Mouse (Mus musculus) midbrain, embryonic 15.5 days (tissue): ENCODE results near the gene Gm17490. TPM values are rescaled to one million over a fixed set of nuclear protein-coding genes. Genes with fewer than 3 reads are reported as not detected.

Experiments used
- ATAC-seq: fragments of 200-750 bp; cut with Nextera tagmentation; replicated peaks from 2 replicates; pipeline ENCODE4 v1.8.0; 2017; ENCODE audit warnings: moderate TSS enrichment
- H3K27ac ChIP-seq: fragments of 300-500 bp; sonication (generic); 2 replicates; pipeline ENCODE4 v1.5.1; 2015; ENCODE audit warnings: mild to moderate bottlenecking, inconsistent platforms
- H3K27me3 ChIP-seq: fragments of 300-500 bp; sonication (generic); replicated peaks from 2 replicates; pipeline ENCODE4 v1.6.1; 2015; ENCODE audit warnings: inconsistent platforms
- H3K36me3 ChIP-seq: fragments of 300-500 bp; sonication (generic); replicated peaks from 2 replicates; pipeline ENCODE4 v1.6.1; 2015; ENCODE audit warnings: inconsistent platforms
- H3K4me1 ChIP-seq: fragments of 300-500 bp; sonication (generic); 2 replicates; pipeline ENCODE4 v1.6.1; 2015; ENCODE audit warnings: inconsistent platforms
- H3K4me2 ChIP-seq: fragments of 300-500 bp; sonication (generic); 2 replicates; pipeline ENCODE4 v1.6.1; 2015; ENCODE audit warnings: inconsistent platforms, mild to moderate bottlenecking, moderate library complexity
- H3K4me3 ChIP-seq: fragments of 300-500 bp; sonication (generic); 2 replicates; pipeline ENCODE4 v1.5.1; 2015; ENCODE audit warnings: mild to moderate bottlenecking, inconsistent platforms
- H3K9ac ChIP-seq: fragments of 300-500 bp; sonication (generic); 2 replicates; pipeline ENCODE4 v1.6.1; 2015; ENCODE audit warnings: mild to moderate bottlenecking, inconsistent platforms
- H3K9me3 ChIP-seq: fragments of 300-500 bp; sonication (generic); 2 replicates; pipeline ENCODE4 v1.6.1; 2016; ENCODE audit warnings: inconsistent platforms
- WGBS: fragments of 180-500 bp; shearing (Covaris S2); methylation state at CpG from one replicate; pipeline ENCODE4 v1.1.7; 2015; ENCODE audit warnings: mixed read lengths; 5-methylcytosine and 5-hydroxymethylcytosine counted together
- polyA plus RNA-seq: library from polyadenylated mRNA; unstranded; fragments of >200 nt; fragmentation: Nextera tagmentation; extraction: Ambion mirVana; gene quantifications from 2 replicates; pipeline ENCODE4 v1.2.1, GENCODE M21; 2015

Gene Gm17490
- polyA plus RNA-seq, 1 experiment from 2014 or later = not detected

GRCm38 (mm10) chr2:11653330-11653729, 27.3 kb upstream of the Gm17490 start:
- Histone ChIP-seq H3K9me3 (no peaks in the 10 kb centered on the region), H3K4me3 (no peak overlapping the region), H3K4me2 (no peak overlapping the region), H3K36me3 (no peaks in the 10 kb centered on the region), H3K27me3 (no peaks in the 10 kb centered on the region), H3K9ac (no peak overlapping the region), H3K4me1 (no peaks in the 10 kb centered on the region), H3K27ac (no peak overlapping the region)
- WGBS = 70% methylated on average over 6 of the region's 6 CpGs
- no peak for ATAC-seq

- H3K27ac ChIP-seq = no peak overlapping the region
- H3K4me3 ChIP-seq = no peak overlapping the region
- H3K9ac ChIP-seq = no peak overlapping the region
- ATAC-seq = no peak
- no peaks in the 10 kb centered on the region for H3K9me3 ChIP-seq
- H3K4me1 ChIP-seq = no peaks in the 10 kb centered on the region
- H3K36me3 ChIP-seq = no peaks in the 10 kb centered on the region
- H3K4me2 ChIP-seq = no peak overlapping the region
- WGBS = 77% methylated on average over 2 of the region's 2 CpGs
- no peaks in the 10 kb centered on the region for H3K27me3 ChIP-seq
Measured at GRCm38 (mm10) chr2:11652780-11653179, 26.7 kb upstream of the Gm17490 start.

- H3K4me3 ChIP-seq = no peak overlapping the region
- no peak overlapping the region for H3K27ac ChIP-seq
- no peak overlapping the region for H3K9ac ChIP-seq
- no peaks in the 10 kb centered on the region for H3K9me3 ChIP-seq
- no peak for ATAC-seq
- no peaks in the 10 kb centered on the region for H3K36me3 ChIP-seq
- no peaks in the 10 kb centered on the region for H3K4me1 ChIP-seq
- H3K27me3 ChIP-seq = no peaks in the 10 kb centered on the region
- 83% methylated on average over 3 of the region's 3 CpGs for WGBS
- no peak overlapping the region for H3K4me2 ChIP-seq
Measured at GRCm38 (mm10) chr2:11652196-11652595, 26.1 kb upstream of the Gm17490 start.

- Histone ChIP-seq H3K4me1 (no peaks in the 10 kb centered on the region), H3K27me3 (no peaks in the 10 kb centered on the region), H3K4me2 (no peak overlapping the region), H3K27ac (no peak overlapping the region), H3K36me3 (no peaks in the 10 kb centered on the region), H3K9me3 (no peaks in the 10 kb centered on the region), H3K4me3 (no peak overlapping the region), H3K9ac (no peak overlapping the region)
- 59% methylated on average over 3 of the region's 3 CpGs for WGBS
- ATAC-seq = no peak
Measured at GRCm38 (mm10) chr2:11651476-11651875, 25.4 kb upstream of the Gm17490 start.

GRCm38 (mm10) chr2:11645297-11645696, 19.2 kb upstream of the Gm17490 start:
- ATAC-seq = no peak

GRCm38 (mm10) chr2:11644057-11644456, 18.0 kb upstream of the Gm17490 start:
- H3K9ac ChIP-seq = no peak overlapping the region
- no peak overlapping the region for H3K27ac ChIP-seq
- no peak for ATAC-seq
- no peak overlapping the region for H3K4me2 ChIP-seq
- H3K4me1 ChIP-seq = no peaks in the 10 kb centered on the region
- no peaks in the 10 kb centered on the region for H3K27me3 ChIP-seq
- H3K4me3 ChIP-seq = no peak overlapping the region
- H3K36me3 ChIP-seq = no peaks in the 10 kb centered on the region
- H3K9me3 ChIP-seq = no peaks in the 10 kb centered on the region
- 82% methylated on average over 1 of the region's 1 CpGs for WGBS

More at GRCm38 (mm10) chr2:11645297-11645696, 19.2 kb upstream of the Gm17490 start:
- H3K27ac ChIP-seq = no peak overlapping the region
- H3K4me3 ChIP-seq = no peak overlapping the region
- no peaks in the 10 kb centered on the region for H3K9me3 ChIP-seq
- WGBS = 95% methylated on average over 2 of the region's 2 CpGs
- H3K9ac ChIP-seq = no peak overlapping the region
- no peaks in the 10 kb centered on the region for H3K36me3 ChIP-seq
- no peak overlapping the region for H3K4me2 ChIP-seq
- no peaks in the 10 kb centered on the region for H3K27me3 ChIP-seq
- H3K4me1 ChIP-seq = no peaks in the 10 kb centered on the region

GRCm38 (mm10) chr2:11642451-11642941, 16.4 kb upstream of the Gm17490 start, which contains the start of gene Il2ra:
Il2ra (plus strand) TSS chr2:11642807.
- 92% methylated on average over 3 of the region's 3 CpGs for WGBS

GRCm38 (mm10) chr2:11637115-11637514, 11.1 kb upstream of the Gm17490 start:
- ATAC-seq = no peak
- no peaks in the 10 kb centered on the region for H3K36me3 ChIP-seq
- H3K4me2 ChIP-seq = no peak overlapping the region
- H3K27me3 ChIP-seq = no peaks in the 10 kb centered on the region
- H3K4me1 ChIP-seq = no peaks in the 10 kb centered on the region
- no peaks in the 10 kb centered on the region for H3K9me3 ChIP-seq
- no peak overlapping the region for H3K4me3 ChIP-seq
- 80% methylated on average over 1 of the region's 1 CpGs for WGBS
- no peak overlapping the region for H3K27ac ChIP-seq
- H3K9ac ChIP-seq = no peak overlapping the region

More at GRCm38 (mm10) chr2:11642451-11642941, 16.4 kb upstream of the Gm17490 start, which contains the start of gene Il2ra:
- Histone ChIP-seq H3K4me1 (no peaks in the 10 kb centered on the region), H3K27me3 (no peaks in the 10 kb centered on the region), H3K4me3 (no peak within 1 kb of the TSS), H3K4me2 (no peak within 1 kb of the TSS), H3K36me3 (no peaks in the 10 kb centered on the region), H3K9me3 (no peaks in the 10 kb centered on the region), H3K27ac (no peak within 1 kb of the TSS), H3K9ac (no peak within 1 kb of the TSS)
- no peak for ATAC-seq

- Histone ChIP-seq H3K4me1 (no peaks in the 10 kb centered on the region), H3K27ac (no peak overlapping the region), H3K36me3 (no peaks in the 10 kb centered on the region), H3K9ac (no peak overlapping the region), H3K9me3 (no peaks in the 10 kb centered on the region), H3K27me3 (no peaks in the 10 kb centered on the region), H3K4me2 (no peak overlapping the region), H3K4me3 (no peak overlapping the region)
- ATAC-seq = no peak
- WGBS = 92% methylated on average over 3 of the region's 3 CpGs
Measured at GRCm38 (mm10) chr2:11636138-11636480, 10.0 kb upstream of the Gm17490 start.

GRCm38 (mm10) chr2:11635471-11636137, 9.5 kb upstream of the Gm17490 start:
- no peak overlapping the region for H3K4me2 ChIP-seq
- H3K4me3 ChIP-seq = no peak overlapping the region
- no peaks in the 10 kb centered on the region for H3K27me3 ChIP-seq
- ATAC-seq = no peak
- H3K9me3 ChIP-seq = no peaks in the 10 kb centered on the region
- H3K4me1 ChIP-seq = no peaks in the 10 kb centered on the region
- H3K27ac ChIP-seq = no peak overlapping the region
- H3K9ac ChIP-seq = no peak overlapping the region
- WGBS = 98% methylated on average over 5 of the region's 5 CpGs
- no peaks in the 10 kb centered on the region for H3K36me3 ChIP-seq

GRCm38 (mm10) chr2:11635035-11635434, 9.0 kb upstream of the Gm17490 start:
- no peaks in the 10 kb centered on the region for H3K4me1 ChIP-seq
- H3K4me3 ChIP-seq = no peak overlapping the region
- no peak overlapping the region for H3K4me2 ChIP-seq
- no peak overlapping the region for H3K9ac ChIP-seq
- no peaks in the 10 kb centered on the region for H3K9me3 ChIP-seq
- H3K27me3 ChIP-seq = no peaks in the 10 kb centered on the region
- no peaks in the 10 kb centered on the region for H3K36me3 ChIP-seq
- H3K27ac ChIP-seq = no peak overlapping the region
- 90% methylated on average over 6 of the region's 6 CpGs for WGBS
- ATAC-seq = no peak

- no peaks in the 10 kb centered on the region for H3K36me3 ChIP-seq
- 83% methylated on average over 2 of the region's 2 CpGs for WGBS
- H3K9ac ChIP-seq = no peak overlapping the region
- no peaks in the 10 kb centered on the region for H3K4me1 ChIP-seq
- no peak for ATAC-seq
- no peaks in the 10 kb centered on the region for H3K9me3 ChIP-seq
- H3K27ac ChIP-seq = no peak overlapping the region
- no peak overlapping the region for H3K4me3 ChIP-seq
- H3K27me3 ChIP-seq = no peaks in the 10 kb centered on the region
- no peak overlapping the region for H3K4me2 ChIP-seq
Measured at GRCm38 (mm10) chr2:11623726-11624125, 2.3 kb downstream of the Gm17490 start.

- ATAC-seq = no peak
- 82% methylated on average over 8 of the region's 8 CpGs for WGBS
Measured at GRCm38 (mm10) chr2:11623173-11623572, 2.9 kb downstream of the Gm17490 start.

More at GRCm38 (mm10) chr2:11623173-11623572, 2.9 kb downstream of the Gm17490 start:
- no peak overlapping the region for H3K9ac ChIP-seq
- no peaks in the 10 kb centered on the region for H3K27me3 ChIP-seq
- H3K27ac ChIP-seq = no peak overlapping the region
- H3K4me2 ChIP-seq = no peak overlapping the region
- no peak overlapping the region for H3K4me3 ChIP-seq
- no peaks in the 10 kb centered on the region for H3K4me1 ChIP-seq
- no peaks in the 10 kb centered on the region for H3K36me3 ChIP-seq
- H3K9me3 ChIP-seq = no peaks in the 10 kb centered on the region
